Mouse (Mus musculus): ENCODE results near the gene Fbxo11. TPM values are rescaled to one million over a fixed set of nuclear protein-coding genes. Genes with fewer than 3 reads are reported as not detected.
"Not testable (repeated sequence)": the region's sequence is repeated elsewhere in the genome, so short reads cannot be mapped to it uniquely, and the experiment has no call there.

The Fbxo11 gene
- polyA plus RNA-seq, 1 experiment from 2014 or later: 12.4 TPM

- Histone ChIP-seq H3K4me2 (ENCODE audit: low read depth, low read length) (no peak overlapping the region), H3K9ac (ENCODE audit: low read length) (no peak overlapping the region), H3K4me3 (replicated peaks; ENCODE audit: low read length) (no peak overlapping the region), H3K27ac (ENCODE audit: low read length) (no peak overlapping the region), H3K4me1 (ENCODE audit: control insufficient read depth, insufficient read depth, low read length) (no peaks in the 10 kb centered on the region), H3K9me3 (replicated peaks; ENCODE audit: control insufficient read depth, low read length) (no peaks in the 10 kb centered on the region), H3K27me3 (ENCODE audit: control insufficient read depth, insufficient read depth, low read length) (no peaks in the 10 kb centered on the region), H3K36me3 (ENCODE audit: control insufficient read depth, insufficient read depth, low read length) (no peaks in the 10 kb centered on the region)
- ATAC-seq (ENCODE audit: insufficient read depth, low FRiP score): no peak
- 91% methylated on average over 14 of the region's 14 CpGs for WGBS
Observed at GRCm38 (mm10) chr17:87963081-87964075, 101.7 kb downstream of the Fbxo11 start.

- 76% methylated on average over 5 of the region's 5 CpGs for WGBS
- H3K9me3 ChIP-seq (replicated peaks; ENCODE audit: control insufficient read depth, low read length); ATAC-seq (ENCODE audit: insufficient read depth, low FRiP score): not testable (repeated sequence)
Observed at GRCm38 (mm10) chr17:87959931-87960330, 105.2 kb downstream of the Fbxo11 start.

DNA sequence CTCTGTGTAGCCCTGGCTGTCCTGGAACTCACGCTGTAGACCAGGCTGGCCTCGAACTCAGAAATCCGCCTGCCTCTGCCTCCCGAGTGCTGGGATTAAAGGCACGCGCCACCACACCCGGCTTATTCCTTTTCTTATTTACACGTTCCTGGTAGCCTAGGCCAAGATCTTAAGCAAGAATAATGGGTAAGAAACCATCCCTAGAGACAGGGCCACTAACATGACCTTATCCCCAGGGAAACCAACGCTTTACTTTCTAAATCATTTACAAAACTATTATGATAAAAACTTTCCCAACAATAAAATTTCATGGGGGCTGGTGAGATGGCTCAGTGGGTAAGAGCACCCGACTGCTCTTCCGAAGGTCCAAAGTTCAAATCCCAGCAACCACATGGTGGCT lies 105.7 kb downstream of the Fbxo11 start:
- H3K9ac ChIP-seq (ENCODE audit: low read length); ATAC-seq (ENCODE audit: insufficient read depth, low FRiP score); H3K27me3 ChIP-seq (ENCODE audit: control insufficient read depth, insufficient read depth, low read length); H3K9me3 ChIP-seq (replicated peaks; ENCODE audit: control insufficient read depth, low read length); H3K4me3 ChIP-seq (replicated peaks; ENCODE audit: low read length); H3K4me2 ChIP-seq (ENCODE audit: low read depth, low read length); H3K36me3 ChIP-seq (ENCODE audit: control insufficient read depth, insufficient read depth, low read length); H3K27ac ChIP-seq (ENCODE audit: low read length); H3K4me1 ChIP-seq (ENCODE audit: control insufficient read depth, insufficient read depth, low read length): not testable (repeated sequence)
- WGBS: 93% methylated on average over 11 of the region's 11 CpGs

More at GRCm38 (mm10) chr17:87959931-87960330, 105.2 kb downstream of the Fbxo11 start:
- not testable (repeated sequence) for H3K27ac ChIP-seq (ENCODE audit: low read length); H3K4me1 ChIP-seq (ENCODE audit: control insufficient read depth, insufficient read depth, low read length); H3K9ac ChIP-seq (ENCODE audit: low read length); H3K36me3 ChIP-seq (ENCODE audit: control insufficient read depth, insufficient read depth, low read length); H3K4me2 ChIP-seq (ENCODE audit: low read depth, low read length); H3K4me3 ChIP-seq (replicated peaks; ENCODE audit: low read length); H3K27me3 ChIP-seq (ENCODE audit: control insufficient read depth, insufficient read depth, low read length)

- no peaks in the 10 kb centered on the region for H3K9me3 ChIP-seq (replicated peaks; ENCODE audit: control insufficient read depth, low read length)
- WGBS: 62% methylated on average over 8 of the region's 8 CpGs
- H3K36me3 ChIP-seq (ENCODE audit: control insufficient read depth, insufficient read depth, low read length): no peaks in the 10 kb centered on the region
- no peak overlapping the region for H3K9ac ChIP-seq (ENCODE audit: low read length)
- H3K4me1 ChIP-seq (ENCODE audit: control insufficient read depth, insufficient read depth, low read length): no peaks in the 10 kb centered on the region
- no peak overlapping the region for H3K4me2 ChIP-seq (ENCODE audit: low read depth, low read length)
- no peak for ATAC-seq (ENCODE audit: insufficient read depth, low FRiP score)
- no peaks in the 10 kb centered on the region for H3K27me3 ChIP-seq (ENCODE audit: control insufficient read depth, insufficient read depth, low read length)
- no peak overlapping the region for H3K4me3 ChIP-seq (replicated peaks; ENCODE audit: low read length)
- no peak overlapping the region for H3K27ac ChIP-seq (ENCODE audit: low read length)
Observed at GRCm38 (mm10) chr17:87958283-87958682, 106.8 kb downstream of the Fbxo11 start.

DNA sequence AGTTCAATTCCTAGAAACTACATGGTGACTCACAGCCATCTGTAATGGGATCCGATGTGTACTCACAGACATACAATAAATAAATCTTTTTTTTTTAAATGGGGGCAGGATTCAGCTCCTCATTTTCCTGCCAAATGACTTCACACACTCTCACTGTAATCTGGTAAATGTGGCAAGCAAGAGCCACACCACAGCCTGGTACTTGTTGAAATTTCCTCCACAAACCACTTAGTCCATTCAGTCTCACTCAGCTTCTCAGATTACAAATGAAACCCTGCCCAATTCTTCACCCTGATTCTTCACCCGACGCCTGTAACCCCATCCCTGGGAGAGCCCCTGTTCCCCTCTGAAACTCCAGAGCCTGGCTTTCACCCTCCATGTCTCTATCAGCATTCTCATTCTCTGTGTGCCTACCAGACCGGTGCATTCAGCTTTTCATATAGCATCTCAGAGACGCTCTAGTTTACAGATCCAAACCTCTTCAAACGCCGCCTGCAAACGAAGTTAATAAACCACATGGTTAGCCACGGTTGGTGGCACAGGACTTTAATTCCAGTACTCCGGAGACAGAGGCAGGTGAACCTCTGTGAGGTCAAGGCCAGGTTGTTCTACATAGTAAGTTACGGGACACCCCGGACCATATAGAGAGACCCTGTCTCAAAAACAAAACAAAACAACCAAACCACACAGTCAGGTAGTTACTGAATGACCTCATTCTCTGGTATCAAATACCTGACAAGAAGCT lies 107.8 kb downstream of the Fbxo11 start:
- Histone ChIP-seq H3K4me3 (replicated peaks; ENCODE audit: low read length) (no peak overlapping the region), H3K4me1 (ENCODE audit: control insufficient read depth, insufficient read depth, low read length) (no peaks in the 10 kb centered on the region), H3K9me3 (replicated peaks; ENCODE audit: control insufficient read depth, low read length) (no peaks in the 10 kb centered on the region), H3K27me3 (ENCODE audit: control insufficient read depth, insufficient read depth, low read length) (no peaks in the 10 kb centered on the region), H3K4me2 (ENCODE audit: low read depth, low read length) (no peak overlapping the region), H3K36me3 (ENCODE audit: control insufficient read depth, insufficient read depth, low read length) (no peaks in the 10 kb centered on the region), H3K27ac (ENCODE audit: low read length) (no peak overlapping the region), H3K9ac (ENCODE audit: low read length) (no peak overlapping the region)
- ATAC-seq (ENCODE audit: insufficient read depth, low FRiP score): no peak
- WGBS: 71% methylated on average over 12 of the region's 12 CpGs

DNA sequence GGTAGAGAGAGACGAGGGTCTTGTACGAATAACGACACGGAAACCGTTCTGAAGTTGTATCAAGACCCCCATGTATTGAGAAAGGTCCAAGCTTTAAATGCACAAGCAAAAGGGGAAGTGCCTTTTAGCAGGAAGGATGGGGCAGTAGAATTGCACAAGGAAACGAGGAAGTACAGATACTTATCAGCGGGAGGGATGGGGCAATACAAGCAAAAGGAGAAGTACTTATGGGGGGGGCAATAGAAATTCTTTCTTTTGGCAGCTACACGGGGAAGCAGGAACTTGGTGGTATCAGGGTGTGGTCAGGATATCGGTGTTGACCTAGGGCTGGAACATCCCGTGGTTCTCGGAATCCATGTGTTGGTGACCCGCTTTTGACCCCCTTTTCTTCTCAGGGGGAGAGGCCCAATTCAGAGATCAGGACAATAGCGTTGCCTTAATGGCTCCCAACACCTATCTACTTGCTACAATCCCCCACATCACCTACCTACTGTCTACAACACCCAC lies 110.4 kb downstream of the Fbxo11 start:
- not testable (repeated sequence) for H3K27ac ChIP-seq (ENCODE audit: low read length); H3K36me3 ChIP-seq (ENCODE audit: control insufficient read depth, insufficient read depth, low read length); H3K4me1 ChIP-seq (ENCODE audit: control insufficient read depth, insufficient read depth, low read length); H3K9me3 ChIP-seq (replicated peaks; ENCODE audit: control insufficient read depth, low read length); H3K4me2 ChIP-seq (ENCODE audit: low read depth, low read length); H3K4me3 ChIP-seq (replicated peaks; ENCODE audit: low read length); H3K9ac ChIP-seq (ENCODE audit: low read length); H3K27me3 ChIP-seq (ENCODE audit: control insufficient read depth, insufficient read depth, low read length); ATAC-seq (ENCODE audit: insufficient read depth, low FRiP score)
- WGBS: 81% methylated on average over 13 of the region's 13 CpGs

DNA sequence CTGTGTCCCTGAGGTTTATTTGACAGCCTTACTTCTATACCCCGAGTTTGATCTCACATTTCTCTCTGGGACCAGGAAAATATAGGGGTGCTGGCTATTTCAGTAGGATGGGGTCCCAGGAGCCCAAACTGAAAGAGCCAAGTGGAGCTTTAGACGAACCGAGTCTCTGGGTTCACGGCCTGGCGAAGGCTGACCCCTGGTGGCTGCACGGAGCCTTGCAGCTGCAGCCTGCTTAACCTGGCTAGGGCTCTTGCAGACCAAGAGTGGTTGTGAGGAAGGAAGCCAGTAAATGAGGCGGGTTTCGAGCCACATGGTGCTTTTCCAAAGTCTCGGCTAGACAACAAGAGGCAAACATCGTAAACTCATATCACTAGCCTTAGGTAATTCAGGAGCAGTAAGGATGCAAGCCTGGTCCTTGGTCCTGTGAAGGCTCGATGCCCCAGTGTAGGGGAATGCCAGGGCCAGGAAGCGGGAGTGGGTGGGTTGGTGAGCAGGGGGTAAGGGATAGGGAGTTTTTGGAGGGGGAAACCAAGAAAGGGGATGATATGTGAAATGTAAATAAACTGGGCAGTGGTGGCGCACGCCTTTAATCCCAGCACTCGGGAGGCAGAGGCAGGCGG lies 116.0 kb downstream of the Fbxo11 start:
- no peaks in the 10 kb centered on the region for H3K27me3 ChIP-seq (ENCODE audit: control insufficient read depth, insufficient read depth, low read length)
- H3K27ac ChIP-seq (ENCODE audit: low read length): no peak overlapping the region
- WGBS: 40% methylated on average over 16 of the region's 16 CpGs
- no peak overlapping the region for H3K4me3 ChIP-seq (replicated peaks; ENCODE audit: low read length)
- no peak overlapping the region for H3K4me2 ChIP-seq (ENCODE audit: low read depth, low read length)
- no peak for ATAC-seq (ENCODE audit: insufficient read depth, low FRiP score)
- H3K4me1 ChIP-seq (ENCODE audit: control insufficient read depth, insufficient read depth, low read length): no peaks in the 10 kb centered on the region
- no peaks in the 10 kb centered on the region for H3K36me3 ChIP-seq (ENCODE audit: control insufficient read depth, insufficient read depth, low read length)
- H3K9me3 ChIP-seq (replicated peaks; ENCODE audit: control insufficient read depth, low read length): no peaks in the 10 kb centered on the region
- H3K9ac ChIP-seq (ENCODE audit: low read length): no peak overlapping the region

Measured in stomach, embryonic 16.5 days (tissue).